Mouse (Mus musculus) CH12.LX (cell line): Measurements from ENCODE around the gene Lpar5. TPM values are rescaled to one million over a fixed set of nuclear protein-coding genes. Genes with fewer than 3 reads are reported as not detected.
A peak's percentile ranks its signal among the peaks of the same experiment; 100 is the strongest.

Experiments used
- DNase-seq: peaks from one replicate; pipeline ENCODE4 v3.0.0-alpha.2; 2013; ENCODE audit errors: extremely low read depth
- H3K27ac ChIP-seq: 2 replicates; pipeline ENCODE4 v1.5.1; 2012; ENCODE audit warnings: low read depth, mild to moderate bottlenecking, control low read depth, moderate library complexity; ENCODE audit not compliant: insufficient read depth
- H3K27me3 ChIP-seq: replicated peaks from 2 replicates; pipeline ENCODE3; 2012; ENCODE audit warnings: inconsistent platforms
- H3K36me3 ChIP-seq, 2 experiments: replicated peaks in 1 of 2; 2 replicates each; pipeline versions ENCODE3 to v1.6.1; 2012; ENCODE audit warnings: inconsistent platforms in 1 of 2, low read length in 1 of 2, mild to moderate bottlenecking in 1 of 2, mixed read lengths in 1 of 2, moderate library complexity in 1 of 2; ENCODE audit not compliant: control insufficient read depth in 1 of 2, insufficient read depth in 1 of 2
- H3K4me1 ChIP-seq, 2 experiments: 2 replicates each; pipeline ENCODE4 v1.6.1; 2012; ENCODE audit warnings: inconsistent platforms in 1 of 2, moderate library complexity in 1 of 2; ENCODE audit not compliant: insufficient read depth in 2 of 2, control insufficient read depth in 1 of 2
- H3K4me2 ChIP-seq: 2 replicates; pipeline ENCODE4 v1.6.1; 2012; ENCODE audit warnings: low read depth, mild to moderate bottlenecking, control low read depth; ENCODE audit not compliant: poor library complexity, insufficient read depth, severe bottlenecking
- H3K4me3 ChIP-seq, 3 experiments: fragments of 150-350 bp in 1 of 3; sonication (generic) in 1 of 3; replicated peaks in 1 of 3; 2 replicates each; pipeline versions ENCODE3 to v1.5.1; 2011 to 2012; ENCODE audit warnings: low read depth in 2 of 3, low read length in 2 of 3, mild to moderate bottlenecking in 2 of 3, moderate library complexity in 2 of 3, control low read depth in 1 of 3, improper control_type of control experiment in 1 of 3, inconsistent platforms in 1 of 3, mixed read lengths in 1 of 3; ENCODE audit not compliant: poor library complexity in 1 of 3
- H3K79me2 ChIP-seq: replicated peaks from 2 replicates; pipeline ENCODE4 v1.6.1; 2012; ENCODE audit warnings: mild to moderate bottlenecking, moderate library complexity; ENCODE audit not compliant: control insufficient read depth, poor library complexity, insufficient read depth, severe bottlenecking; ENCODE audit errors: extremely low read depth
- H3K9ac ChIP-seq: 2 replicates; pipeline ENCODE4 v1.6.1; 2012; ENCODE audit warnings: low read depth, mild to moderate bottlenecking, control low read depth, moderate library complexity; ENCODE audit not compliant: insufficient read depth
- H3K9me3 ChIP-seq: replicated peaks from 2 replicates; pipeline ENCODE3; 2012; ENCODE audit warnings: low read length, inconsistent platforms, mixed read lengths
- CHD2 ChIP-seq: IDR thresholded peaks from 2 replicates; pipeline ENCODE4 v1.6.1; 2011; ENCODE audit warnings: low read length, improper control_type of control experiment
- ELF1 ChIP-seq: IDR thresholded peaks from 2 replicates; pipeline ENCODE4 v1.6.1; 2014; ENCODE audit warnings: low read depth, mild to moderate bottlenecking, inconsistent platforms, low read length, improper control_type of control experiment
- ETS1 ChIP-seq: conservative IDR thresholded peaks from 2 replicates; pipeline ENCODE4 v1.6.1; 2012; ENCODE audit warnings: low read depth, mild to moderate bottlenecking, inconsistent platforms, low read length, improper control_type of control experiment, moderate library complexity
- GABPA ChIP-seq: IDR thresholded peaks from 2 replicates; pipeline ENCODE4 v1.6.1; 2012; ENCODE audit warnings: low read depth, low read length, improper control_type of control experiment, inconsistent platforms; ENCODE audit not compliant: insufficient replicate concordance
- IRF4 ChIP-seq: IDR thresholded peaks from 2 replicates; pipeline ENCODE4 v1.6.1; 2014; ENCODE audit warnings: low read depth, mild to moderate bottlenecking, inconsistent platforms, low read length, improper control_type of control experiment
- JUN ChIP-seq: IDR thresholded peaks from 2 replicates; pipeline ENCODE4 v1.6.1; 2011; ENCODE audit warnings: low read depth, mild to moderate bottlenecking, low read length, improper control_type of control experiment, moderate library complexity; ENCODE audit not compliant: insufficient read depth
- MAFK ChIP-seq: IDR thresholded peaks from 2 replicates; pipeline ENCODE4 v1.6.1; 2011; ENCODE audit warnings: low read length, improper control_type of control experiment; ENCODE audit not compliant: insufficient replicate concordance
- POLR2A ChIP-seq: IDR thresholded peaks from 2 replicates; pipeline ENCODE4 v1.6.1; 2011; ENCODE audit warnings: low read depth, mild to moderate bottlenecking, improper control_type of control experiment, low read length
- RCOR1 ChIP-seq: conservative IDR thresholded peaks from 2 replicates; pipeline ENCODE4 v1.6.1; 2012; ENCODE audit warnings: low read depth, mild to moderate bottlenecking, inconsistent platforms, low read length, improper control_type of control experiment
- UBTF ChIP-seq: IDR thresholded peaks from 2 replicates; pipeline ENCODE4 v1.6.1; 2012; ENCODE audit warnings: low read depth, mild to moderate bottlenecking, inconsistent platforms, low read length, improper control_type of control experiment, moderate library complexity
- USF2 ChIP-seq: conservative IDR thresholded peaks from 2 replicates; pipeline ENCODE4 v1.6.1; 2011; ENCODE audit warnings: low read depth, low read length, improper control_type of control experiment
- ZC3H11A ChIP-seq: IDR thresholded peaks from 2 replicates; pipeline ENCODE4 v1.6.1; 2012; ENCODE audit warnings: low read depth, mild to moderate bottlenecking, inconsistent platforms, low read length, improper control_type of control experiment
- ZMIZ1 ChIP-seq: IDR thresholded peaks from 2 replicates; pipeline ENCODE4 v1.6.1; 2012; ENCODE audit warnings: low read depth, mild to moderate bottlenecking, inconsistent platforms, low read length, improper control_type of control experiment
- dilution Hi-C: fragments of 300-500 bp; cut with MboI; formaldehyde crosslinking; loops from 2 replicates; pipeline ENCODE4 v1.14.3; 2020; ENCODE audit warnings: low sequenced_read_pairs; ENCODE audit not compliant: extremely low pct_unique_long_range_greater_than_20kb, extremely low pct_ligation_motif_present
- in situ Hi-C: fragments of 300-500 bp; cut with MboI; formaldehyde crosslinking; loops from 3 replicates; pipeline ENCODE4 v1.14.3; 2019; ENCODE audit warnings: low sequenced_read_pairs, low pct_ligation_motif_present, low pct_unique_long_range_greater_than_20kb, mixed read lengths
- polyA plus RNA-seq: library from polyadenylated mRNA; unstranded; fragments of >175 nt; gene quantifications from 2 replicates; pipeline ENCODE4 v1.2.1, GENCODE M21; 2012; ENCODE audit warnings: low read depth; ENCODE audit not compliant: insufficient read length
- total RNA-seq, 2 experiments: library from RNA; depleted of rRNA; stranded (reverse); fragments of 300-350 nt in 1 of 2; fragments of >200 nt in 1 of 2; gene quantifications; 2 replicates each; pipeline ENCODE4 v1.2.3; 2012 to 2014

Gene Lpar5
- total and polyA plus RNA-seq, 3 experiments = 4.5 to 25.9 (median 4.8) TPM

GRCm38 (mm10) chr6:125128724-125129123 is 61.0 kb downstream of the Lpar5 start:
- Histone ChIP-seq H3K9ac (no peak overlapping the region), H3K36me3 (peaks cover 45 to 71% of the 10 kb centered on the region in 2 experiments), H3K4me3 (no peak overlapping the region), H3K4me1 (peaks cover 0 to 12% of the 10 kb centered on the region in 2 experiments; a peak in 2 of 4 replicates), H3K79me2 (peaks cover 19% of the 10 kb centered on the region), H3K27me3 (no peaks in the 10 kb centered on the region), H3K9me3 (no peaks in the 10 kb centered on the region), H3K27ac (no peak overlapping the region), H3K4me2 (no peak overlapping the region)
- dilution Hi-C loops = no loop called here
- in situ Hi-C loops = no loop called here
- TF ChIP-seq MAFK = no peak
- TF ChIP-seq CHD2 = no peak
- TF ChIP-seq USF2 = no peak
- no peak for TF ChIP-seq GABPA
- TF ChIP-seq ELF1 = no peak
- no peak for TF ChIP-seq JUN
- no peak for TF ChIP-seq POLR2A
- TF ChIP-seq IRF4 = no peak
- TF ChIP-seq ZC3H11A = no peak
- TF ChIP-seq UBTF = no peak
- no peak for TF ChIP-seq RCOR1
- TF ChIP-seq ZMIZ1 = no peak
- DNase-seq = no peak

GRCm38 (mm10) chr6:125129710-125130402 is 62.1 kb downstream of the Lpar5 start:
- dilution Hi-C loops = no loop called here
- no peak overlapping the region for H3K9ac ChIP-seq
- no peak for TF ChIP-seq ETS1
- no peak for TF ChIP-seq USF2
- 0 out of 2 replicates have a peak, but pooled peaks have one; percentile 18 for TF ChIP-seq POLR2A

More at GRCm38 (mm10) chr6:125129710-125130402, 62.1 kb downstream of the Lpar5 start:
- Histone ChIP-seq H3K9me3 (no peaks in the 10 kb centered on the region), H3K4me3 (no peak overlapping the region), H3K36me3 (peaks cover 46 to 70% of the 10 kb centered on the region in 2 experiments), H3K27ac (no peak overlapping the region), H3K4me1 (peaks cover 0 to 23% of the 10 kb centered on the region in 2 experiments; a peak in 2 of 4 replicates), H3K79me2 (peaks cover 29% of the 10 kb centered on the region), H3K4me2 (no peak overlapping the region), H3K27me3 (no peaks in the 10 kb centered on the region)
- no peak for DNase-seq
- in situ Hi-C loops = no loop called here
